Mouse (Mus musculus) C2C12 (cell line): ENCODE data around the gene Denr. TPM values are rescaled to one million over a fixed set of nuclear protein-coding genes. Genes with fewer than 3 reads are reported as not detected.

Experiments used
- H3K27me3 ChIP-seq: one replicate; pipeline ENCODE4 v1.6.1; 2011; ENCODE audit not compliant: control insufficient read depth, insufficient read depth, insufficient read length
- H3K36me3 ChIP-seq: one replicate; pipeline ENCODE4 v1.6.1; 2011; ENCODE audit not compliant: control insufficient read depth, insufficient read depth
- H3K4me3 ChIP-seq: one replicate; pipeline ENCODE4 v1.5.1; 2011; ENCODE audit warnings: mild to moderate bottlenecking, control low read depth; ENCODE audit not compliant: poor library complexity, insufficient read depth, severe bottlenecking
- H3K79me2 ChIP-seq: one replicate; pipeline ENCODE4 v1.6.1; 2011; ENCODE audit not compliant: control insufficient read depth, insufficient read depth
- H3K79me3 ChIP-seq: one replicate; pipeline ENCODE4 v1.6.1; 2011; ENCODE audit warnings: low read depth, control low read depth
- H3ac ChIP-seq: one replicate; pipeline ENCODE3; 2011; ENCODE audit warnings: low read depth; ENCODE audit not compliant: control insufficient read depth, insufficient read length
- CEBPB ChIP-seq: IDR thresholded peaks from one replicate; pipeline ENCODE4 v1.6.1; 2011; ENCODE audit warnings: low read depth, mild to moderate bottlenecking, control low read depth, moderate library complexity
- CTCF ChIP-seq: IDR thresholded peaks from one replicate; pipeline ENCODE4 v1.5.1; 2011; ENCODE audit not compliant: control insufficient read depth, insufficient read depth, insufficient read length
- FOSL1 ChIP-seq: IDR thresholded peaks from one replicate; pipeline ENCODE4 v1.8.0; 2011; ENCODE audit warnings: mild to moderate bottlenecking, low read length; ENCODE audit not compliant: poor library complexity, insufficient read depth, severe bottlenecking
- MAX ChIP-seq: IDR thresholded peaks from one replicate; pipeline ENCODE4 v1.6.1; 2011; ENCODE audit warnings: mild to moderate bottlenecking, control low read depth
- MYOD1 ChIP-seq: IDR thresholded peaks from one replicate; pipeline ENCODE4 v1.6.1; 2011; ENCODE audit warnings: low read depth; ENCODE audit not compliant: control insufficient read depth, insufficient read length
- MYOG ChIP-seq: IDR thresholded peaks from one replicate; pipeline ENCODE4 v1.6.1; 2011; ENCODE audit not compliant: control insufficient read depth, insufficient read length; ENCODE audit errors: extremely low read depth
- USF1 ChIP-seq: IDR thresholded peaks from one replicate; pipeline ENCODE4 v1.6.1; 2011; ENCODE audit warnings: low read depth, mild to moderate bottlenecking, control low read depth, moderate library complexity
- polyA plus RNA-seq: library from polyadenylated mRNA; unstranded; fragments of >200 nt; fragmentation: generic; extraction: Trizol; gene quantifications from one replicate; pipeline ENCODE4 v1.2.1, GENCODE M21; 2012; ENCODE audit warnings: missing spikeins

Gene Denr
- polyA plus RNA-seq, 1 experiment = 77.0 TPM

GRCm38 (mm10) chr5:123897352-123897751 lies 9.6 kb upstream of the Denr start:
- no peaks in the 10 kb centered on the region for H3K79me2 ChIP-seq
- no peak overlapping the region for H3K4me3 ChIP-seq
- H3ac ChIP-seq = no peak overlapping the region
- TF ChIP-seq USF1 (peak; percentile 27), CTCF (no peak)
- no peaks in the 10 kb centered on the region for H3K36me3 ChIP-seq
- no peaks in the 10 kb centered on the region for H3K79me3 ChIP-seq
- H3K27me3 ChIP-seq = no peaks in the 10 kb centered on the region

DNA sequence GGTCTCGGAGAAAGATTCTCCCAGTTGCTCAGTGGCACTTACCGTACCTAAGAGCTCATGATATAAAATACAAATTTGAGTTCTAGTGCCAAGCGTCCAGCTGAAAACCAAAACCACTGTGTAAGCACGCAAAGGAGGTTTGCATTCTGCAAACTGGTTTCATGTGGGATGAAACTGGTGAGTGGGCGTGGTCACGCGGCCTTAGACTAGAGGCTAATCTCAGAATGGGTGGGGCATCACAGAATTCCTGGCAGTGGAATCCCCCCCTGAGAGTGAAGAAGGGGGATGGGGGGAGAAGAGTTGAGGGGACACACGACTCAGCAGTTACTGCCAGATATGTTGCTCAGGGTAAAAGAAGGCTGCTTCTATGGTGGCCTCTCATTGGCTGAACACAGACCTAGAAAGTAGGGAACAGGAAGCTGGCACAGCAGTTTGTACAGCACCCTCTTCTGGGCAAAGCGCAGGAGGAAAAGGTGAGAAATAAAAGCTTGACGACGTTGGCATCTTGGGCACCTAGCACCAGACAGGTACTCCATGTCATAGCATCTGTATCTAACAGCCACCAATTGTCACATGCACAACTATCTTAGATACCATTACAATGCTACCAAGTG lies 2.8 kb upstream of the Denr start:
- no peak for TF ChIP-seq USF1
- TF ChIP-seq FOSL1 = no peak
- no peak for TF ChIP-seq CTCF
- no peak for TF ChIP-seq MYOG
- no peak for TF ChIP-seq MYOD1
- TF ChIP-seq CEBPB = no peak
- no peak for TF ChIP-seq MAX
- Histone ChIP-seq H3ac (no peak overlapping the region), H3K36me3 (peaks cover 9% of the 10 kb centered on the region), H3K27me3 (no peaks in the 10 kb centered on the region), H3K4me3 (no peak overlapping the region), H3K79me2 (peaks cover 20% of the 10 kb centered on the region), H3K79me3 (peaks cover 19% of the 10 kb centered on the region)

- H3K79me3 ChIP-seq = peaks cover 41% of the 10 kb centered on the region
- H3K79me2 ChIP-seq = peaks cover 42% of the 10 kb centered on the region
- no peak overlapping the region for H3ac ChIP-seq
- no peaks in the 10 kb centered on the region for H3K27me3 ChIP-seq
- no peak for TF ChIP-seq CEBPB
- TF ChIP-seq CTCF = no peak
- H3K4me3 ChIP-seq = no peak overlapping the region
- peaks cover 31% of the 10 kb centered on the region for H3K36me3 ChIP-seq
Measured at GRCm38 (mm10) chr5:123906146-123906975, 614 bp upstream of the Denr start.

- Histone ChIP-seq H3K4me3 (peak overlapping the region; percentile 86), H3K36me3 (peaks cover 43% of the 10 kb centered on the region), H3K79me2 (peaks cover 54% of the 10 kb centered on the region), H3K27me3 (no peaks in the 10 kb centered on the region), H3ac (peak overlapping the region; percentile 96), H3K79me3 (peaks cover 52% of the 10 kb centered on the region)
- TF ChIP-seq CTCF (no peak), MAX (no peak), USF1 (no peak), FOSL1 (no peak), MYOD1 (no peak), CEBPB (no peak), MYOG (no peak)
Measured at GRCm38 (mm10) chr5:123907631-123907977, 629 bp downstream of the Denr start.

GRCm38 (mm10) chr5:123914852-123915251 lies 7.9 kb downstream of the Denr start:
- Histone ChIP-seq H3K4me3 (no peak overlapping the region), H3K79me3 (peaks cover 58% of the 10 kb centered on the region), H3K79me2 (peaks cover 83% of the 10 kb centered on the region), H3ac (no peak overlapping the region), H3K36me3 (peaks cover 95% of the 10 kb centered on the region), H3K27me3 (no peaks in the 10 kb centered on the region)
- TF ChIP-seq CTCF = no peak
- TF ChIP-seq CEBPB = no peak
- TF ChIP-seq MYOG = no peak
- TF ChIP-seq USF1 = no peak
- no peak for TF ChIP-seq FOSL1
- TF ChIP-seq MYOD1 = no peak
- no peak for TF ChIP-seq MAX

DNA sequence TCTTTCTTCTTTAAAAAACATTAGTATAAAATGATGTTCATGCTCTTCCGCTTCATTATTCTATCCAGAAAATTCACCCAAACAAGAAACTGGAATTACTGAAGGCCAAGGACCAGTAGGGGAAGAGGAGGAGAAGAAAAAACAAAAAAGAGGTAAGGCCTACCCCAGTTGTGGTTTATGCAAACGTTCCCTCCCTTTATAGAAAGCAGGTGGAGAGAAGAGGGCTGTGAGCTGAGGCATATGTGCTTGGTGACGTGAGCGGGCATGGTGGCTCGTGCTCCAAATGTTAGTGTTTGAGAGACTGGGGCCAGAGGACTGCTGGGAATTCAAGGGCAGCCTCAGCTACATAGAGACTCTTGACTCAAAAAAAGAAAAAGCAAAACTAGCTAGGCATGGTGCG lies 15.1 kb downstream of the Denr start:
- Histone ChIP-seq H3K27me3 (no peaks in the 10 kb centered on the region), H3ac (no peak overlapping the region), H3K36me3 (peaks cover 95% of the 10 kb centered on the region), H3K4me3 (no peak overlapping the region), H3K79me2 (peaks cover 17% of the 10 kb centered on the region), H3K79me3 (peaks cover 7% of the 10 kb centered on the region)
- no peak for TF ChIP-seq USF1
